Mouse (Mus musculus) Patski (cell line): Measurements from ENCODE around the gene Gm20388. TPM values are rescaled to one million over a fixed set of nuclear protein-coding genes. Genes with fewer than 3 reads are reported as not detected.

Experiments used
- ATAC-seq: fragments of 100-300 bp; one replicate; pipeline ENCODE4 v1.8.0; 2021
- CTCF ChIA-PET: fragments of 350-600 bp; sonication (Branson Sonifier 250); formaldehyde crosslinking; loops from one replicate; lab custom pipeline; 2022; ENCODE audit warnings: inconsistent platforms; lab: Charles Lee
- POLR2A ChIA-PET: fragments of 350-600 bp; sonication (Branson Sonifier 250); formaldehyde crosslinking; loops from one replicate; lab custom pipeline; 2022; ENCODE audit warnings: antibody characterized with exemption, inconsistent platforms; lab: Charles Lee
- DNase-seq: peaks from one replicate; pipeline ENCODE4 v3.0.0-alpha.2; 2011; ENCODE audit warnings: low read depth, low spot score
- H3K27me3 ChIP-seq: fragments of 371-371 bp; one replicate; pipeline ENCODE4 v1.5.1; 2021
- CTCF ChIP-seq: fragments of 100-300 bp; IDR thresholded peaks from one replicate; pipeline ENCODE4 v1.5.1; 2021
- in situ Hi-C: fragments of 300-500 bp; cut with MboI; formaldehyde crosslinking; loops from 3 replicates; pipeline ENCODE4 v1.11.1; 2018; ENCODE audit warnings: low pct_unique_long_range_greater_than_20kb, mixed read lengths
- polyA plus RNA-seq: library from polyadenylated mRNA; unstranded; gene quantifications from one replicate; pipeline ENCODE4 v1.2.3, GENCODE M21; 2021

Gene Gm20388
- polyA plus RNA-seq, 1 experiment from 2014 or later: 86.7 TPM

GRCm38 (mm10) chr8:120049949-120050348 is 139.3 kb downstream of the Gm20388 start:
- DNase-seq (no peak), ATAC-seq (no peak)
- TF ChIP-seq CTCF: no peak
- no peaks in the 10 kb centered on the region for H3K27me3 ChIP-seq
- ChIA-PET CTCF (interaction anchor here (1.5 kb wide), 1 partner anchor 9 kb away, joined by 5 read pairs; no protein-coding TSS in a partner anchor), POLR2A (no interaction called here)
- in situ Hi-C loops: no loop called here

- ChIA-PET POLR2A (no interaction called here), CTCF (no interaction called here)
- DNase-seq (no peak), ATAC-seq (no peak)
- TF ChIP-seq CTCF: no peak
- in situ Hi-C loops: no loop called here
- H3K27me3 ChIP-seq: no peaks in the 10 kb centered on the region
Observed at GRCm38 (mm10) chr8:120050376-120050775, 139.7 kb downstream of the Gm20388 start.

- in situ Hi-C loops: no loop called here
- DNase-seq (no peak), ATAC-seq (no peak)
- POLR2A ChIA-PET: no interaction called here
- CTCF ChIA-PET: no interaction called here
- H3K27me3 ChIP-seq: no peaks in the 10 kb centered on the region
- TF ChIP-seq CTCF: no peak
Observed at GRCm38 (mm10) chr8:120051006-120051405, 140.4 kb downstream of the Gm20388 start.

- TF ChIP-seq CTCF: no peak
- DNase-seq (no peak), ATAC-seq (no peak)
- ChIA-PET POLR2A (no interaction called here), CTCF (interaction anchor here (1.3 kb wide), 1 partner anchor 91 kb away, joined by 3 read pairs; no protein-coding TSS in a partner anchor)
- in situ Hi-C loops: no loop called here
- H3K27me3 ChIP-seq: no peaks in the 10 kb centered on the region
Observed at GRCm38 (mm10) chr8:120051908-120052307, 141.3 kb downstream of the Gm20388 start.

- ChIA-PET CTCF (interaction anchor here (1.3 kb wide), 1 partner anchor 91 kb away, joined by 3 read pairs; no protein-coding TSS in a partner anchor), POLR2A (no interaction called here)
- TF ChIP-seq CTCF: no peak
- in situ Hi-C loops: no loop called here
- H3K27me3 ChIP-seq: no peaks in the 10 kb centered on the region
- DNase-seq (no peak), ATAC-seq (no peak)
Observed at GRCm38 (mm10) chr8:120052318-120052717, 141.7 kb downstream of the Gm20388 start.

- DNase-seq (no peak), ATAC-seq (no peak)
- POLR2A ChIA-PET: no interaction called here
- in situ Hi-C loops: no loop called here
- no peak for TF ChIP-seq CTCF
- no peaks in the 10 kb centered on the region for H3K27me3 ChIP-seq
- CTCF ChIA-PET: no interaction called here
Observed at GRCm38 (mm10) chr8:120054833-120055232, 144.2 kb downstream of the Gm20388 start.

GRCm38 (mm10) chr8:120057078-120057477 is 146.4 kb downstream of the Gm20388 start:
- POLR2A ChIA-PET: no interaction called here
- no peak for ATAC-seq

GRCm38 (mm10) chr8:120062742-120063141 is 152.1 kb downstream of the Gm20388 start:
- no peaks in the 10 kb centered on the region for H3K27me3 ChIP-seq
- no peak for TF ChIP-seq CTCF
- ATAC-seq (no peak), DNase-seq (no peak)
- ChIA-PET POLR2A (no interaction called here), CTCF (no interaction called here)
- in situ Hi-C loops: no loop called here

More at GRCm38 (mm10) chr8:120057078-120057477, 146.4 kb downstream of the Gm20388 start:
- DNase-seq: no peak
- H3K27me3 ChIP-seq: no peaks in the 10 kb centered on the region
- in situ Hi-C loops: no loop called here
- CTCF ChIA-PET: interaction anchor here (2.5 kb wide), 1 partner anchor 14 kb away, joined by 5 read pairs; no protein-coding TSS in a partner anchor
- TF ChIP-seq CTCF: no peak

- ATAC-seq: no peak
- TF ChIP-seq CTCF: no peak
- H3K27me3 ChIP-seq: no peaks in the 10 kb centered on the region
- ChIA-PET POLR2A (no interaction called here), CTCF (no interaction called here)
- DNase-seq: no peak
- in situ Hi-C loops: no loop called here
Observed at GRCm38 (mm10) chr8:120063326-120063725, 152.7 kb downstream of the Gm20388 start.

GRCm38 (mm10) chr8:120065611-120066010 is 155.0 kb downstream of the Gm20388 start:
- in situ Hi-C loops: no loop called here
- CTCF ChIA-PET: interaction anchor here (0.9 to 1.1 kb wide), 2 partner anchors 12 to 122 kb away, joined by 3 read pairs; no protein-coding TSS in a partner anchor
- TF ChIP-seq CTCF: no peak
- POLR2A ChIA-PET: no interaction called here
- no peaks in the 10 kb centered on the region for H3K27me3 ChIP-seq
- no peak for ATAC-seq
- peak; percentile 50 for DNase-seq

- H3K27me3 ChIP-seq: no peaks in the 10 kb centered on the region
- TF ChIP-seq CTCF: no peak
- in situ Hi-C loops: no loop called here
- CTCF ChIA-PET: interaction anchor here (1.1 kb wide), 1 partner anchor 122 kb away, joined by 3 read pairs; no protein-coding TSS in a partner anchor
- no peak for ATAC-seq
- DNase-seq: no peak
- POLR2A ChIA-PET: no interaction called here
Observed at GRCm38 (mm10) chr8:120066226-120066625, 155.6 kb downstream of the Gm20388 start.
